Mouse (Mus musculus) lung, embryonic 16.5 days (tissue): ENCODE data around the gene Ipcef1. TPM values are rescaled to one million over a fixed set of nuclear protein-coding genes. Genes with fewer than 3 reads are reported as not detected.
A peak's percentile ranks its signal among the peaks of the same experiment; 100 is the strongest.
"Not testable (repeated sequence)": the region's sequence is repeated elsewhere in the genome, so short reads cannot be mapped to it uniquely, and the experiment has no call there.

Experiments used
- ATAC-seq: fragments of 200-750 bp; cut with Nextera tagmentation; 2 replicates; pipeline ENCODE4 v1.8.0; 2017; ENCODE audit warnings: low read depth, mild to moderate bottlenecking, moderate library complexity
- H3K27ac ChIP-seq: fragments of 300-500 bp; sonication (generic); 2 replicates; pipeline ENCODE4 v1.5.1; 2014; ENCODE audit warnings: mild to moderate bottlenecking, control low read depth, low read length
- H3K27me3 ChIP-seq: fragments of 300-500 bp; sonication (generic); 2 replicates; pipeline ENCODE4 v1.6.1; 2014; ENCODE audit warnings: low read depth, low read length, mixed read lengths; ENCODE audit not compliant: control insufficient read depth, insufficient read depth
- H3K36me3 ChIP-seq: fragments of 300-500 bp; sonication (generic); 2 replicates; pipeline ENCODE4 v1.6.1; 2014; ENCODE audit warnings: low read length; ENCODE audit not compliant: control insufficient read depth, insufficient read depth
- H3K4me1 ChIP-seq: fragments of 300-500 bp; sonication (generic); replicated peaks from 2 replicates; pipeline ENCODE4 v1.6.1; 2014; ENCODE audit warnings: low read length, mixed read lengths; ENCODE audit not compliant: control insufficient read depth, insufficient read depth
- H3K4me2 ChIP-seq: fragments of 300-500 bp; sonication (generic); 2 replicates; pipeline ENCODE4 v1.6.1; 2014; ENCODE audit warnings: low read depth, low read length, control low read depth
- H3K4me3 ChIP-seq: fragments of 300-500 bp; sonication (generic); 2 replicates; pipeline ENCODE4 v1.5.1; 2014; ENCODE audit warnings: mild to moderate bottlenecking, low read length, control low read depth
- H3K9ac ChIP-seq: fragments of 300-500 bp; sonication (generic); 2 replicates; pipeline ENCODE4 v1.6.1; 2014; ENCODE audit warnings: low read length, control low read depth
- H3K9me3 ChIP-seq: fragments of 300-500 bp; sonication (generic); 2 replicates; pipeline ENCODE4 v1.6.1; 2016; ENCODE audit warnings: low read length; ENCODE audit not compliant: control insufficient read depth
- WGBS: fragments of 180-500 bp; shearing (Covaris S2); extraction: QIAGEN DNeasy Blood & Tissue Kit; methylation state at CpG from one replicate; pipeline ENCODE4 v1.1.7; 2014; 5-methylcytosine and 5-hydroxymethylcytosine counted together
- polyA plus RNA-seq: library from polyadenylated mRNA; unstranded; fragments of >200 nt; fragmentation: Nextera tagmentation; extraction: Ambion mirVana; gene quantifications from 2 replicates; pipeline ENCODE4 v1.2.1, GENCODE M21; 2015

The Ipcef1 gene
- polyA plus RNA-seq, 1 experiment from 2014 or later, result 0.24 TPM

- WGBS, result 49% methylated on average over 5 of the region's 5 CpGs
- Histone ChIP-seq H3K4me2 (no peak overlapping the region), H3K4me3 (no peak overlapping the region), H3K9me3 (no peaks in the 10 kb centered on the region), H3K27ac (no peak overlapping the region), H3K9ac (no peak overlapping the region), H3K27me3 (no peaks in the 10 kb centered on the region), H3K36me3 (no peaks in the 10 kb centered on the region), H3K4me1 (no peaks in the 10 kb centered on the region; the same call in 1 of the 2 replicates)
- ATAC-seq, result peak; percentile 60
Measured at GRCm38 (mm10) chr10:6890348-6891009, 161.8 kb downstream of the Ipcef1 start.

GRCm38 (mm10) chr10:6889640-6890245, 162.5 kb downstream of the Ipcef1 start:
- Histone ChIP-seq H3K4me1 (no peaks in the 10 kb centered on the region; the same call in 1 of the 2 replicates), H3K9me3 (no peaks in the 10 kb centered on the region), H3K36me3 (no peaks in the 10 kb centered on the region), H3K4me3 (no peak overlapping the region), H3K27me3 (no peaks in the 10 kb centered on the region), H3K27ac (no peak overlapping the region), H3K9ac (no peak overlapping the region), H3K4me2 (no peak overlapping the region)
- no peak for ATAC-seq
- WGBS, result 23% methylated on average over 5 of the region's 5 CpGs

- H3K27ac ChIP-seq, result no peak overlapping the region
- no peak overlapping the region for H3K4me3 ChIP-seq
Measured at GRCm38 (mm10) chr10:6885460-6885859, 166.8 kb downstream of the Ipcef1 start.

GRCm38 (mm10) chr10:6882041-6882440, 170.2 kb downstream of the Ipcef1 start:
- not testable (repeated sequence) for H3K4me2 ChIP-seq, ATAC-seq, H3K4me1 ChIP-seq, H3K9ac ChIP-seq, H3K9me3 ChIP-seq, H3K27ac ChIP-seq, H3K27me3 ChIP-seq, H3K4me3 ChIP-seq, H3K36me3 ChIP-seq
- 92% methylated on average over 1 of the region's 1 CpGs for WGBS

More at GRCm38 (mm10) chr10:6885460-6885859, 166.8 kb downstream of the Ipcef1 start:
- Histone ChIP-seq H3K4me2 (no peak overlapping the region), H3K4me1 (no peaks in the 10 kb centered on the region; the same call in 1 of the 2 replicates), H3K36me3 (no peaks in the 10 kb centered on the region), H3K9ac (no peak overlapping the region), H3K9me3 (no peaks in the 10 kb centered on the region), H3K27me3 (no peaks in the 10 kb centered on the region)
- no peak for ATAC-seq
- 0% methylated on average over 1 of the region's 1 CpGs for WGBS

GRCm38 (mm10) chr10:6878276-6878881, 173.9 kb downstream of the Ipcef1 start:
- Histone ChIP-seq H3K4me2 (no peak overlapping the region), H3K27ac (no peak overlapping the region), H3K9me3 (no peaks in the 10 kb centered on the region), H3K9ac (no peak overlapping the region), H3K36me3 (no peaks in the 10 kb centered on the region), H3K4me1 (no peaks in the 10 kb centered on the region), H3K27me3 (no peaks in the 10 kb centered on the region), H3K4me3 (no peak overlapping the region)
- WGBS, result 87% methylated on average over 2 of the region's 2 CpGs
- ATAC-seq, result no peak

GRCm38 (mm10) chr10:6873917-6874316, 178.4 kb downstream of the Ipcef1 start:
- 71% methylated on average over 1 of the region's 1 CpGs for WGBS
- ATAC-seq, result no peak

GRCm38 (mm10) chr10:6871418-6872072, 180.7 kb downstream of the Ipcef1 start:
- no peaks in the 10 kb centered on the region for H3K27me3 ChIP-seq
- no peaks in the 10 kb centered on the region for H3K9me3 ChIP-seq
- no peak overlapping the region for H3K4me3 ChIP-seq
- 69% methylated on average over 7 of the region's 7 CpGs for WGBS
- no peak overlapping the region for H3K9ac ChIP-seq
- ATAC-seq, result no peak
- no peaks in the 10 kb centered on the region for H3K4me1 ChIP-seq
- no peaks in the 10 kb centered on the region for H3K36me3 ChIP-seq
- no peak overlapping the region for H3K27ac ChIP-seq
- no peak overlapping the region for H3K4me2 ChIP-seq

More at GRCm38 (mm10) chr10:6873917-6874316, 178.4 kb downstream of the Ipcef1 start:
- Histone ChIP-seq H3K9ac (no peak overlapping the region), H3K27ac (no peak overlapping the region), H3K4me2 (no peak overlapping the region), H3K27me3 (no peaks in the 10 kb centered on the region), H3K9me3 (no peaks in the 10 kb centered on the region), H3K4me1 (no peaks in the 10 kb centered on the region), H3K4me3 (no peak overlapping the region), H3K36me3 (no peaks in the 10 kb centered on the region)

GRCm38 (mm10) chr10:6855812-6856211, 196.5 kb downstream of the Ipcef1 start:
- no peak overlapping the region for H3K4me2 ChIP-seq
- no peak for ATAC-seq
- H3K9ac ChIP-seq, result no peak overlapping the region
- H3K4me1 ChIP-seq, result no peaks in the 10 kb centered on the region
- H3K4me3 ChIP-seq, result no peak overlapping the region
- H3K27ac ChIP-seq, result no peak overlapping the region
- 75% methylated on average over 3 of the region's 3 CpGs for WGBS
- H3K36me3 ChIP-seq, result no peaks in the 10 kb centered on the region
- no peaks in the 10 kb centered on the region for H3K27me3 ChIP-seq
- no peaks in the 10 kb centered on the region for H3K9me3 ChIP-seq

- H3K27me3 ChIP-seq, result no peaks in the 10 kb centered on the region
- H3K27ac ChIP-seq, result no peak overlapping the region
- no peak overlapping the region for H3K9ac ChIP-seq
- no peaks in the 10 kb centered on the region for H3K9me3 ChIP-seq
- no peaks in the 10 kb centered on the region for H3K4me1 ChIP-seq
- H3K4me2 ChIP-seq, result no peak overlapping the region
- no peak overlapping the region for H3K4me3 ChIP-seq
- WGBS, result 58% methylated on average over 2 of the region's 2 CpGs
- ATAC-seq, result peak; percentile 59; the same call in 1 of the 2 replicates
- no peaks in the 10 kb centered on the region for H3K36me3 ChIP-seq
Measured at GRCm38 (mm10) chr10:6848834-6849233, 203.4 kb downstream of the Ipcef1 start.
